Mouse (Mus musculus) CH12.LX (cell line): Measurements from ENCODE around the gene Apoa2. TPM values are rescaled to one million over a fixed set of nuclear protein-coding genes. Genes with fewer than 3 reads are reported as not detected.

ENCODE experiments used
- DNase-seq: peaks from one replicate; pipeline ENCODE4 v3.0.0-alpha.2; 2013; ENCODE audit errors: extremely low read depth
- H3K27ac ChIP-seq: 2 replicates; pipeline ENCODE4 v1.5.1; 2012; ENCODE audit warnings: low read depth, mild to moderate bottlenecking, control low read depth, moderate library complexity; ENCODE audit not compliant: insufficient read depth
- H3K27me3 ChIP-seq: replicated peaks from 2 replicates; pipeline ENCODE3; 2012; ENCODE audit warnings: inconsistent platforms
- H3K36me3 ChIP-seq, 2 experiments: replicated peaks in 1 of 2; 2 replicates each; pipeline versions ENCODE3 to v1.6.1; 2012; ENCODE audit warnings: inconsistent platforms in 1 of 2, low read length in 1 of 2, mild to moderate bottlenecking in 1 of 2, mixed read lengths in 1 of 2, moderate library complexity in 1 of 2; ENCODE audit not compliant: control insufficient read depth in 1 of 2, insufficient read depth in 1 of 2
- H3K4me1 ChIP-seq, 2 experiments: 2 replicates each; pipeline ENCODE4 v1.6.1; 2012; ENCODE audit warnings: inconsistent platforms in 1 of 2, moderate library complexity in 1 of 2; ENCODE audit not compliant: insufficient read depth in 2 of 2, control insufficient read depth in 1 of 2
- H3K4me2 ChIP-seq: 2 replicates; pipeline ENCODE4 v1.6.1; 2012; ENCODE audit warnings: low read depth, mild to moderate bottlenecking, control low read depth; ENCODE audit not compliant: poor library complexity, insufficient read depth, severe bottlenecking
- H3K4me3 ChIP-seq, 3 experiments: fragments of 150-350 bp in 1 of 3; sonication (generic) in 1 of 3; replicated peaks in 1 of 3; 2 replicates each; pipeline versions ENCODE3 to v1.5.1; 2011 to 2012; ENCODE audit warnings: low read depth in 2 of 3, low read length in 2 of 3, mild to moderate bottlenecking in 2 of 3, moderate library complexity in 2 of 3, control low read depth in 1 of 3, improper control_type of control experiment in 1 of 3, inconsistent platforms in 1 of 3, mixed read lengths in 1 of 3; ENCODE audit not compliant: poor library complexity in 1 of 3
- H3K79me2 ChIP-seq: replicated peaks from 2 replicates; pipeline ENCODE4 v1.6.1; 2012; ENCODE audit warnings: mild to moderate bottlenecking, moderate library complexity; ENCODE audit not compliant: control insufficient read depth, poor library complexity, insufficient read depth, severe bottlenecking; ENCODE audit errors: extremely low read depth
- H3K9ac ChIP-seq: 2 replicates; pipeline ENCODE4 v1.6.1; 2012; ENCODE audit warnings: low read depth, mild to moderate bottlenecking, control low read depth, moderate library complexity; ENCODE audit not compliant: insufficient read depth
- H3K9me3 ChIP-seq: replicated peaks from 2 replicates; pipeline ENCODE3; 2012; ENCODE audit warnings: low read length, inconsistent platforms, mixed read lengths
- CTCF ChIP-seq, 2 experiments: IDR thresholded peaks in 1 of 2; conservative IDR thresholded peaks in 1 of 2; 2 replicates each; pipeline ENCODE4 v1.5.1; 2011 to 2012; ENCODE audit warnings: low read depth in 2 of 2, low read length in 2 of 2, improper control_type of control experiment in 1 of 2, inconsistent platforms in 1 of 2, mild to moderate bottlenecking in 1 of 2, moderate library complexity in 1 of 2
- EP300 ChIP-seq: IDR thresholded peaks from 2 replicates; pipeline ENCODE4 v1.6.1; 2011; ENCODE audit warnings: low read length, improper control_type of control experiment
- GABPA ChIP-seq: IDR thresholded peaks from 2 replicates; pipeline ENCODE4 v1.6.1; 2012; ENCODE audit warnings: low read depth, low read length, improper control_type of control experiment, inconsistent platforms; ENCODE audit not compliant: insufficient replicate concordance
- JUND ChIP-seq: conservative IDR thresholded peaks from 2 replicates; pipeline ENCODE4 v1.6.1; 2011; ENCODE audit warnings: low read depth, low read length, improper control_type of control experiment
- KAT2A ChIP-seq: IDR thresholded peaks from 2 replicates; pipeline ENCODE4 v1.6.1; 2012; ENCODE audit warnings: low read length, improper control_type of control experiment, inconsistent platforms; ENCODE audit not compliant: insufficient replicate concordance
- MAFK ChIP-seq: IDR thresholded peaks from 2 replicates; pipeline ENCODE4 v1.6.1; 2011; ENCODE audit warnings: low read length, improper control_type of control experiment; ENCODE audit not compliant: insufficient replicate concordance
- MAX ChIP-seq: IDR thresholded peaks from 2 replicates; pipeline ENCODE4 v1.6.1; 2011; ENCODE audit warnings: low read length, improper control_type of control experiment
- MAZ ChIP-seq: IDR thresholded peaks from 2 replicates; pipeline ENCODE4 v1.6.1; 2012; ENCODE audit warnings: low read depth, mild to moderate bottlenecking, inconsistent platforms, low read length, improper control_type of control experiment, moderate library complexity
- MEF2A ChIP-seq: IDR thresholded peaks from 2 replicates; pipeline ENCODE4 v1.6.1; 2014; ENCODE audit warnings: low read depth, mild to moderate bottlenecking, inconsistent platforms, low read length, improper control_type of control experiment, borderline replicate concordance
- MXI1 ChIP-seq: IDR thresholded peaks from 2 replicates; pipeline ENCODE4 v1.6.1; 2011; ENCODE audit warnings: mild to moderate bottlenecking, low read depth, low read length, improper control_type of control experiment
- NELFE ChIP-seq: IDR thresholded peaks from 2 replicates; pipeline ENCODE4 v1.6.1; 2011; ENCODE audit warnings: low read depth, low read length, improper control_type of control experiment
- NRF1 ChIP-seq: IDR thresholded peaks from 2 replicates; pipeline ENCODE4 v1.6.1; 2014; ENCODE audit warnings: low read depth, mild to moderate bottlenecking, inconsistent platforms, low read length, improper control_type of control experiment, moderate library complexity
- PAX5 ChIP-seq: IDR thresholded peaks from 2 replicates; pipeline ENCODE4 v1.6.1; 2012; ENCODE audit warnings: low read length, inconsistent platforms, mixed read lengths
- POLR2AphosphoS2 ChIP-seq: IDR thresholded peaks from 2 replicates; pipeline ENCODE4 v1.6.1; 2011; ENCODE audit warnings: low read depth, low read length, improper control_type of control experiment
- RAD21 ChIP-seq: IDR thresholded peaks from 2 replicates; pipeline ENCODE4 v1.6.1; 2011; ENCODE audit warnings: low read depth, mild to moderate bottlenecking, low read length, improper control_type of control experiment, moderate library complexity
- SIN3A ChIP-seq: IDR thresholded peaks from 2 replicates; pipeline ENCODE4 v1.6.1; 2012; ENCODE audit warnings: low read length, improper control_type of control experiment, inconsistent platforms
- SMC3 ChIP-seq: IDR thresholded peaks from 2 replicates; pipeline ENCODE4 v1.6.1; 2011; ENCODE audit warnings: low read depth, low read length, improper control_type of control experiment
- TBP ChIP-seq: conservative IDR thresholded peaks from 2 replicates; pipeline ENCODE4 v1.6.1; 2011; ENCODE audit warnings: low read depth, low read length, improper control_type of control experiment
- USF1 ChIP-seq: IDR thresholded peaks from 2 replicates; pipeline ENCODE4 v1.6.1; 2014; ENCODE audit warnings: low read depth, mild to moderate bottlenecking, inconsistent platforms, low read length, improper control_type of control experiment
- USF2 ChIP-seq: conservative IDR thresholded peaks from 2 replicates; pipeline ENCODE4 v1.6.1; 2011; ENCODE audit warnings: low read depth, low read length, improper control_type of control experiment
- ZC3H11A ChIP-seq: IDR thresholded peaks from 2 replicates; pipeline ENCODE4 v1.6.1; 2012; ENCODE audit warnings: low read depth, mild to moderate bottlenecking, inconsistent platforms, low read length, improper control_type of control experiment
- ZKSCAN1 ChIP-seq: IDR thresholded peaks from 2 replicates; pipeline ENCODE4 v1.6.1; 2012; ENCODE audit warnings: low read depth, inconsistent platforms, low read length, improper control_type of control experiment, borderline replicate concordance
- ZMIZ1 ChIP-seq: IDR thresholded peaks from 2 replicates; pipeline ENCODE4 v1.6.1; 2012; ENCODE audit warnings: low read depth, mild to moderate bottlenecking, inconsistent platforms, low read length, improper control_type of control experiment
- ZNF384 ChIP-seq: IDR thresholded peaks from 2 replicates; pipeline ENCODE4 v1.6.1; 2012; ENCODE audit warnings: low read depth, low read length, improper control_type of control experiment, inconsistent platforms
- dilution Hi-C: fragments of 300-500 bp; cut with MboI; formaldehyde crosslinking; loops from 2 replicates; pipeline ENCODE4 v1.14.3; 2020; ENCODE audit warnings: low sequenced_read_pairs; ENCODE audit not compliant: extremely low pct_unique_long_range_greater_than_20kb, extremely low pct_ligation_motif_present
- in situ Hi-C: fragments of 300-500 bp; cut with MboI; formaldehyde crosslinking; loops from 3 replicates; pipeline ENCODE4 v1.14.3; 2019; ENCODE audit warnings: low sequenced_read_pairs, low pct_ligation_motif_present, low pct_unique_long_range_greater_than_20kb, mixed read lengths
- polyA plus RNA-seq: library from polyadenylated mRNA; unstranded; fragments of >175 nt; gene quantifications from 2 replicates; pipeline ENCODE4 v1.2.1, GENCODE M21; 2012; ENCODE audit warnings: low read depth; ENCODE audit not compliant: insufficient read length
- total RNA-seq, 2 experiments: library from RNA; depleted of rRNA; stranded (reverse); fragments of 300-350 nt in 1 of 2; fragments of >200 nt in 1 of 2; gene quantifications; 2 replicates each; pipeline ENCODE4 v1.2.3; 2012 to 2014

Gene Apoa2
- total and polyA plus RNA-seq, 3 experiments, result 3.0 to 5.3 (median 3.1) TPM

GRCm38 (mm10) chr1:171252415-171252814 lies 27.6 kb downstream of the Apoa2 start:
- dilution Hi-C loops, result no loop called here
- Histone ChIP-seq H3K9me3 (peaks cover 3% of the 10 kb centered on the region), H3K4me3 (no peak overlapping the region), H3K9ac (no peak overlapping the region), H3K79me2 (no peaks in the 10 kb centered on the region), H3K27ac (no peak overlapping the region), H3K36me3 (no peaks in the 10 kb centered on the region), H3K4me2 (no peak overlapping the region), H3K27me3 (peaks cover 20% of the 10 kb centered on the region), H3K4me1 (peaks cover 17 to 34% of the 10 kb centered on the region in 2 experiments)
- no peak for DNase-seq
- no peak for TF ChIP-seq GABPA
- no peak for TF ChIP-seq MAX
- TF ChIP-seq PAX5, result no peak
- in situ Hi-C loops, result loop anchor here (5.0 kb wide), 1 partner anchor 35 kb away; no protein-coding TSS in a partner anchor

GRCm38 (mm10) chr1:171256095-171256818 lies 31.4 kb downstream of the Apoa2 start:
- no peak for DNase-seq
- Histone ChIP-seq H3K27ac (no peak overlapping the region), H3K9me3 (peaks cover 3% of the 10 kb centered on the region), H3K4me3 (no peak overlapping the region), H3K9ac (no peak overlapping the region), H3K27me3 (peaks cover 48% of the 10 kb centered on the region), H3K36me3 (no peaks in the 10 kb centered on the region), H3K4me1 (peaks cover 0 to 8% of the 10 kb centered on the region in 2 experiments; a peak in 1 of 4 replicates), H3K4me2 (no peak overlapping the region), H3K79me2 (no peaks in the 10 kb centered on the region)
- dilution Hi-C loops, result no loop called here
- in situ Hi-C loops, result no loop called here
- TF ChIP-seq ZNF384 (no peak), SMC3 (peak; percentile 11; the same call in 1 of the 2 replicates), ZMIZ1 (no peak)

GRCm38 (mm10) chr1:171256937-171257548 lies 32.2 kb downstream of the Apoa2 start:
- Histone ChIP-seq H3K4me2 (peak overlapping the region; percentile 37; the same call in 1 of the 2 replicates), H3K27ac (no peak overlapping the region), H3K36me3 (no peaks in the 10 kb centered on the region), H3K79me2 (no peaks in the 10 kb centered on the region), H3K4me3 (no peak overlapping the region), H3K27me3 (peaks cover 52% of the 10 kb centered on the region), H3K9ac (no peak overlapping the region), H3K9me3 (peaks cover 3% of the 10 kb centered on the region), H3K4me1 (peaks cover 0 to 6% of the 10 kb centered on the region in 2 experiments; a peak in 1 of 4 replicates)
- DNase-seq, result peak; percentile 65
- dilution Hi-C loops (no loop called here), in situ Hi-C loops (no loop called here)
- TF ChIP-seq SMC3 (peak; percentile 81), USF1 (no peak), SIN3A (no peak), ZC3H11A (peak; percentile 49), TBP (no peak), MAZ (no peak), MXI1 (no peak), NRF1 (no peak), MEF2A (no peak), NELFE (no peak), CTCF (conservative IDR thresholded peaks at IDR 0.05 in 1 of 2, IDR thresholded peaks at IDR 0.05 in 1 of 2; ENCODE audit: low read depth in 2 of 2, low read length in 2 of 2) (peak; percentile 91), USF2 (no peak), PAX5 (no peak), ZKSCAN1 (no peak), JUND (no peak), RAD21 (peak; percentile 87), ZNF384 (no peak), POLR2AphosphoS2 (no peak), KAT2A (no peak), EP300 (no peak), MAFK (no peak)
